Mouse (Mus musculus) left cerebral cortex, adult 11 months (tissue): Measurements from ENCODE around the gene Stap2.

Experiments
- DNase-seq: peaks from one replicate; pipeline ENCODE4 v3.0.0; 2022; ENCODE audit warnings: low spot score

Gene Stap2

GRCm38 (mm10) chr17:56024931-56025330 lies 19.5 kb upstream of the Stap2 start:
- DNase-seq, result no peak

DNA sequence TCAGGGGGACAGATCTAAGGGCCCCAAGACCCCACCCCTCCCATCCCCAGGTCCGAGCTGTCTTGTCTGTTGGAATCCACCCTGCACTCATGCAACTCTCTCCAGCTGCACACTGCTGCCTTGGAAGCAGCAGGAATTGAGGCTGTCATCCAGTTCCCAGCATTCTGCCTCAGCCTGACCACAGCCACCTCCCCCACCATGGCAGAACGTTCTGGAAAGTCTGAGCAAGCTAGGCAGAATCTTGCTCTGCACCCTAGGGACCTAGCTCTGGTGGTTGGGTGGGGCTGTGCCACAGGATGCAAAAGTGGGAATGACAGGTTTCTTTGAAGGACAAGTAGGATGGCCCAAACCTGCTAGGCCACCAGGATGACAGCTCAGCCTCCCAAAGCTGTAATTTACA lies 19.1 kb upstream of the Stap2 start:
- no peak for DNase-seq

GRCm38 (mm10) chr17:56023386-56023785 lies 18.0 kb upstream of the Stap2 start:
- DNase-seq, result no peak

DNA sequence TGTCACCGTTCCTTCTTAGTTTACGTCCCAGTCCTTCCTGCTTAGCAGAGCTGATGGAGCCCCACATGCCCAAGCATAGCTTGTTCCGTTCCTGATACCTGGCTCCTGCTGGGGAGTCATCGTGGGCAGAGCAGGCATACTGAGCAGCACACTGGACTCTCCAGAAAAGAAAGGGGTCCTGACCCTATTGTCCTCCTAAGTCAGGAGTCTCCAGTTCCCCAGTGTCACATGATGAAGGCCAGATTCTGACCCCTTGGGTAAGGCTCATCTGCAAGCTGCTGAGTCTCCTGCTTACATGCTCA lies 17.6 kb upstream of the Stap2 start:
- no peak for DNase-seq

DNA sequence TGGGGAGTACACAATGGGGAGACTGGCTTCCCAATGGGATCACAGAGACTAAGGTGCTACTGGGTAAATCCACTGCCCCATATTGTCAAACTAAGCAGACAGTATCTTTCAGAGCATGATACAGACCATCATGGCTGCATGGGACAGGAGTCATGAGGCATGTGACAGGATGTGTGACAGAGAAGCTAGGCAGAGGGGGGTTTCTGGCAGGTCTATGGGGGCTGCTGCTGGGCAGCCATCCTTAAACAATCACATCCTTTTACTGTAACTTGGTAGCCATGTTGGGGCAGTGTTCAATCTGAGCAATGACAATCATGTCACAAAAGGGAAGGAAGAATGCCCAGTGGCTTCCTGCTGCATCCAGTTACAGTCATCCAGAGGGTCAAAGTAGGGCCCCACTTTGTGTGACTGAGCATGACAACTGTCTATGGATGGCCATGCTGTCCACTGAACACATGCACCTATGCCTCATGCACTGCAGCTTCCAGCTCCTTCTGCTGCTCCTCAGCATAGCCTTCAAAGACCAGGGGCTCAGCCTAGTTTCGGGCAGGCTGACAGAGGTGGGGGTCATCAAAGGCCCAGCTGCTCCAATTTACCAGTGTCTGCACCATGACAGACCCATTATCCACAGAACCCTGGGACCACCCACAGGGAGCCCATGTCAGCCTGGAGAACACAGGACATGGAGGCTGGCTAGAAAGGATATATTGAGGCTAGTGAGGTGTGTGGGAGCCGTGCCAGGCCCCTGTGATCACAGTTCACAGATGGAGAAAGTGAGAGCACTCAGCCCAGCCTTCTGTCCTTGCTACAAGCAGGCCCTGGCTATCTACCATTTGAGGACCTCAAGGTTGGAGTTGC lies 17.0 kb upstream of the Stap2 start:
- DNase-seq, result no peak

- no peak for DNase-seq
Measured at GRCm38 (mm10) chr17:56021161-56021910, 16.0 kb upstream of the Stap2 start.

DNA sequence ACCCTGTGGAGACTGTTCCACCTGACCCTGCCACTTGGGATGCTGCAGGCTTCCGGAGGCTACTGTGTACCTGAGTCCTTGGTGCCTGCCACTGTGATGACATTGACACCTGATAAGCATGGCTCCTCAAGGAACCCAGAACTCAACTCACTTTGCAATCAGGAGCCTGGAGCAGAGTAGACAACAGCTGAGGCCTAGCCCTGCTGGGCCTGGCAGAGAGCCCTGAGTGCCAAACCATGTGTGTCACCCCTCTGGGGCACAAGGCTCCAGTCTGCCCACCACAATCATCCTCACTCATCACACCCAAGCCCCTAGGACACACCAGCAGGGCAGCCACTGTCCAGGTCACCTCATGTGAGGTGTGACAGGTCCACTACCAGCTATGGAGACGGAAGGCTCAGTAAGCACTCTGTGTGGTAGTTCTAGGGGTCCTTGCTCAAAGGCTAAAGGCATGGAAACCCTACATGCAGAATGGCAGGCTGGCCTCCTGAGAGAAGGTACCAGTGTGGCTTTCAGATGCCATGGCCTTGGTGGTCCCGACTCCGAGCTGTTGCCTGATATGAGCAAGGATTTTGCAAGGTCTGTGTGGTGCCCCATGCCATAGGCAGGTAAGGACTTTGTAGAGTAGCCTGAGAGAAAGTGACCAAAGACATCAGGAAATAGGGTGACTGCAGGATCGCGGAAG lies 15.2 kb upstream of the Stap2 start:
- no peak for DNase-seq

DNA sequence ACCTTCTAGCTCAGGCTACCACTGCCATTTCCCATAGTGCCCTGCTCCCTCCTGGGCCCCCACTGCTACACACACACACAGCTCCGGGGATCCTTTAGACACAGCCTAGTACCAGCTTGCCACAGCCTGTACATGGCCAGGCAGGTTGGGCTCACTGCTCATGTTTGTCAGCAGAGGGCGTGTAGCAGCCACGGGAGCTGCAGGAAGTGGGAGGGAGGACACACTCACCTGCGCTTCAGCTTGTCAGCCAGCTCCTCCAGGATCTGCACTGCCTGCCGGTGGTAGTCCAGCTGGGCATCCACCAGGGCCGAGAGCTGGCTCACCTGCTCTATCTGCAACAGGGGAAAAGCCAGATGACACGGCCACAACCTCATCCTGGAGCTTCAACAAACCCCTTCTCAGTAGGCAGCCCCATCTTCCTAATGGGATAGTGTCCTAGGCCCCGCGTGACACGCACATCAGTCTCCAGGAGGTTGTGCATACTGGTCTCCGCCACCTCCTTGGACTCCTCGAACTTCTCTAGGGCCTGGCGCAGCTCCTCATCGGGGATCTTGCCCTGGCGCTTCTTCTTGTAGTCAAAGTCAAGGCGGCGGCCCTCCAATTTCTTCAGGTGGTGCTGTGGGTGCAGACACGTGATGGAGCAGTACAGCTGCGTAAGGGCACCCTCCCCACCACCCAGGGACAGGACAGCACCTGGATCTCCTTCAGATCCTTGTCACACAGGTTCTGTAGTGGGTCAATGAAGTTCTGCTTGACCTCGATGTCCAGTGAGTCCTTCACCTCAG lies 13.2 kb upstream of the Stap2 start:
- DNase-seq, result no peak

DNA sequence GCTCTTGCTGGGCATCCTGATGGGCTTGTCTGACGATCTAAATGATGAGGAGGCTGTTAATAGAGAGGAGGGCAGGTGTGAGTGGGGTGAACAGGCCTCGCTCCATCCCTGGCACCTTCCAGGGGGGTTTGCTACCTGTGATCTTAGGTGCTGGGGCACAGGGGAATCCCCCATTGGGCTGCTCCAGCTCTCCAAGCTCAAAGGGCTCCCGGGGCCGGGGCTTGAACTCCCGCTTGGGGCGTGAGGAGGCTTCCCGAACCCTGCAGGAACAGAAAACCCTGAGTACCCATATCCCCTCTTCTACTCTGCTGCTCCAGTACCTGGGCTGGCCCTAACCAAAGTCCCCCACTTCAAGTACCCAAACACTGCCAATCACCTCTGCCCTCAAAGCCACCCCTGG lies 12.5 kb upstream of the Stap2 start:
- DNase-seq, result no peak

- no peak for DNase-seq
Measured at GRCm38 (mm10) chr17:56016793-56017785, 11.7 kb upstream of the Stap2 start.

- no peak for DNase-seq
Measured at GRCm38 (mm10) chr17:56016382-56016781, 11.0 kb upstream of the Stap2 start.

DNA sequence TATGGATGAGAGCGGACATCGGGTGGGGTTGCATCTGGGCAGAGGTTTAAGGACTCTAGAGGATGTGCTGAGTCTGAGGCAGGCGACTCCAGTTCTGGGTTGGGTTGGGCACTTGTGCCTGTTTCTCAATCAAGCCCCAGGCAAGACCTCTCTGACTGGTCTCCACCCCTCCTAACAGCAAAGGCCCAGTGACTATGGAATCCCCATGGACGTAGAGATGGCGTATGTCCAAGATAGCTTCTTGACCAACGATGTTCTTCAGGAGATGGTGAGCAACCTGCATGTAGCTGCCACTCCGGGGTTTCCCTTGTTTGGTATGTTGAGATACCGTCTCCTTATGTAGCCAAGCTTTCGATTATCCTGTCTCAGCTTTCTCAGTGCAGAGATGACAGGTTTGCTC lies 9.9 kb upstream of the Stap2 start:
- no peak for DNase-seq

GRCm38 (mm10) chr17:56011441-56011840 lies 6.1 kb upstream of the Stap2 start:
- DNase-seq, result no peak

DNA sequence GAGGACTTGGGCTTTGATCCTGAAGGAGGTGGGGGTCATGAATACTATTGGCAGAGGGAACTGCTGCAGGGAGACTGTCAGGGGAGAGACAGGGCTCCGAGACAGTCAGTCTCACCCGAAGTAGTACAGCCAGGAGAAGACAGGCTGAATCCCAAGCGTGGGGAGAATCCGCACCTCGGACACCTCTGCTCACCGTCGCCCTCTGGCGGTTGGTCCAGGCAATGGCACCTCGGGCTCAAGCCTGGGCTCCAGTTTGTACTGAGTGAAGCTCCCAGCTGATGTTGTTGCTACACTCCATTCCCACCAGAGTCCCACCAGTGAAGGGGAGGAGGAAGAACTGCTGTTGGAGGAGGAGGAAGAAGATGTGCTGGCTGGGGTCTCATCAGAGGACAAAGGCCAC lies 5.3 kb upstream of the Stap2 start:
- DNase-seq, result no peak

- no peak for DNase-seq
Measured at GRCm38 (mm10) chr17:56010255-56010654, 4.9 kb upstream of the Stap2 start.

- no peak for DNase-seq
Measured at GRCm38 (mm10) chr17:56009962-56010240, 4.5 kb upstream of the Stap2 start.

- peak; percentile 88 for DNase-seq
Measured at GRCm38 (mm10) chr17:56009088-56009961, 3.9 kb upstream of the Stap2 start.

- peak; percentile 93 for DNase-seq
Measured at GRCm38 (mm10) chr17:56008356-56009087, 3.1 kb upstream of the Stap2 start.
